Mouse (Mus musculus) intestine, embryonic 16.5 days (tissue): ENCODE results near the gene Plppr3. TPM values are rescaled to one million over a fixed set of nuclear protein-coding genes. Genes with fewer than 3 reads are reported as not detected.

ENCODE experiments used
- ATAC-seq: fragments of 200-750 bp; cut with Nextera tagmentation; 2 replicates; pipeline ENCODE4 v1.8.0; 2017; ENCODE audit warnings: moderate TSS enrichment, moderate library complexity
- H3K27ac ChIP-seq: fragments of 300-500 bp; sonication (generic); 2 replicates; pipeline ENCODE4 v1.5.1; 2014; ENCODE audit warnings: mild to moderate bottlenecking, low read length
- H3K27me3 ChIP-seq: fragments of 300-500 bp; sonication (generic); replicated peaks from 2 replicates; pipeline ENCODE4 v1.6.1; 2014; ENCODE audit warnings: low read length, control low read depth, mixed read lengths; ENCODE audit not compliant: control insufficient read depth, insufficient read depth
- H3K36me3 ChIP-seq: fragments of 300-500 bp; sonication (generic); 2 replicates; pipeline ENCODE4 v1.6.1; 2014; ENCODE audit warnings: low read length, control low read depth; ENCODE audit not compliant: control insufficient read depth, insufficient read depth
- H3K4me1 ChIP-seq: fragments of 300-500 bp; sonication (generic); 2 replicates; pipeline ENCODE4 v1.6.1; 2014; ENCODE audit warnings: low read length, control low read depth, mixed read lengths; ENCODE audit not compliant: control insufficient read depth, insufficient read depth
- H3K4me2 ChIP-seq: fragments of 300-500 bp; sonication (generic); 2 replicates; pipeline ENCODE4 v1.6.1; 2014; ENCODE audit warnings: low read depth, low read length, control low read depth
- H3K4me3 ChIP-seq: fragments of 300-500 bp; sonication (generic); 2 replicates; pipeline ENCODE4 v1.5.1; 2014; ENCODE audit warnings: mild to moderate bottlenecking, low read length
- H3K9ac ChIP-seq: fragments of 300-500 bp; sonication (generic); 2 replicates; pipeline ENCODE4 v1.6.1; 2014; ENCODE audit warnings: low read depth, low read length
- H3K9me3 ChIP-seq: fragments of 300-500 bp; sonication (generic); 2 replicates; pipeline ENCODE4 v1.6.1; 2016; ENCODE audit warnings: low read length, control low read depth; ENCODE audit not compliant: control insufficient read depth
- WGBS: fragments of 180-500 bp; shearing (Covaris S2); extraction: QIAGEN DNeasy Blood & Tissue Kit; methylation state at CpG from one replicate; pipeline ENCODE4 v1.1.7; 2014; 5-methylcytosine and 5-hydroxymethylcytosine counted together
- polyA plus RNA-seq: library from polyadenylated mRNA; unstranded; fragments of >200 nt; fragmentation: Nextera tagmentation; extraction: Ambion mirVana; gene quantifications from 2 replicates; pipeline ENCODE4 v1.2.1, GENCODE M21; 2015

The Plppr3 gene
- polyA plus RNA-seq, 1 experiment from 2014 or later: 28.2 TPM

GRCm38 (mm10) chr10:79834769-79835398 is 39.5 kb downstream of the Plppr3 start:
- Histone ChIP-seq H3K4me2 (no peak overlapping the region), H3K36me3 (no peaks in the 10 kb centered on the region), H3K4me3 (no peak overlapping the region), H3K9ac (no peak overlapping the region), H3K9me3 (peaks cover 3% of the 10 kb centered on the region; the same call in 1 of the 2 replicates), H3K27ac (peak overlapping the region; percentile 27; the same call in 1 of the 2 replicates), H3K4me1 (peaks cover 18% of the 10 kb centered on the region; the same call in 1 of the 2 replicates), H3K27me3 (no peaks in the 10 kb centered on the region)
- WGBS: 21% methylated on average over 9 of the region's 9 CpGs
- peak; percentile 57 for ATAC-seq

- Histone ChIP-seq H3K36me3 (no peaks in the 10 kb centered on the region), H3K27me3 (no peaks in the 10 kb centered on the region), H3K9me3 (peaks cover 3% of the 10 kb centered on the region; the same call in 1 of the 2 replicates), H3K9ac (0 out of 2 replicates have a peak overlapping the region, but pooled peaks have one; percentile 25), H3K4me3 (no peak overlapping the region), H3K27ac (no peak overlapping the region), H3K4me2 (no peak overlapping the region), H3K4me1 (peaks cover 18% of the 10 kb centered on the region; the same call in 1 of the 2 replicates)
- peak; percentile 33; the same call in 1 of the 2 replicates for ATAC-seq
- 64% methylated on average over 9 of the region's 9 CpGs for WGBS
Observed at GRCm38 (mm10) chr10:79832786-79833181, 41.6 kb downstream of the Plppr3 start.

DNA sequence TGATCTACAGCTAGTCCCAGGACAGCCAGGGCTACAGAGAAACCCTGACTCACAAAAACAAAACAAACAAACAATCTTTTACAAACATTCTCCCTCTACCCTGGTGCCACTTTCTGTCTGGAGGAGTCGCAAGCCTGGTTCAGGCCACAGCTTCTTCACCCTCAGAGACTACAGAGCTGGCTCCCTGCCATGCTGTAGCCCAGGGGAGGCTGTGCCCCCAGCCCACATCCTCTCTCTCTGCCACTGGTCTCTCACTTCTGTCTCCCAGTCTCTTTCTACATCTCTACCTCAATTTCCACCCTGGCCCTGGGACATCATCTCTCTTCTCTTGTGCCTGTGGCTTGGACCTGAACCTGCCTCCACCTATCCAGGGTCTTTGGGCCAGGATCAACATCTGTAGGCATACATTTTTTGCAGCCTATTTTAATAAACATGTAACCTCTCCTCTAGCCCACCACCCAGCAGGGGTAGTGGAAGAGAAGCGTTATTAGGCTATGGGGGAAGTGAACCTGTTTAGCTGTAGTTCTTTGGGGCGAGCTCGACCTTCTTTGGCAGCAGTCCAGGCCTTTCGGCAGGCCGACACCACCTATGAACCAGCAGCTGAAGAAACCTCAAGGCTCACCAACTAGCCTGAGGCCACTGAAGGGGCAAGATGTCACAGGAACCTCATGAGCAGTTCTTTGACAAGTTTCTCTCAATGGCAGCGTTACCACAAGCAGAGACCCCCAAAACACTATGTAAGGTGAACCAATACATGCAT is 42.2 kb downstream of the Plppr3 start:
- H3K36me3 ChIP-seq: no peaks in the 10 kb centered on the region
- peaks cover 3% of the 10 kb centered on the region; the same call in 1 of the 2 replicates for H3K9me3 ChIP-seq
- ATAC-seq: no peak
- WGBS: 66% methylated on average over 7 of the region's 7 CpGs
- 0 out of 2 replicates have a peak overlapping the region, but pooled peaks have one; percentile 25 for H3K9ac ChIP-seq
- H3K27ac ChIP-seq: 0 out of 2 replicates have a peak overlapping the region, but pooled peaks have one; percentile 26
- H3K4me3 ChIP-seq: no peak overlapping the region
- no peaks in the 10 kb centered on the region for H3K27me3 ChIP-seq
- peaks cover 18% of the 10 kb centered on the region; the same call in 1 of the 2 replicates for H3K4me1 ChIP-seq
- no peak overlapping the region for H3K4me2 ChIP-seq

DNA sequence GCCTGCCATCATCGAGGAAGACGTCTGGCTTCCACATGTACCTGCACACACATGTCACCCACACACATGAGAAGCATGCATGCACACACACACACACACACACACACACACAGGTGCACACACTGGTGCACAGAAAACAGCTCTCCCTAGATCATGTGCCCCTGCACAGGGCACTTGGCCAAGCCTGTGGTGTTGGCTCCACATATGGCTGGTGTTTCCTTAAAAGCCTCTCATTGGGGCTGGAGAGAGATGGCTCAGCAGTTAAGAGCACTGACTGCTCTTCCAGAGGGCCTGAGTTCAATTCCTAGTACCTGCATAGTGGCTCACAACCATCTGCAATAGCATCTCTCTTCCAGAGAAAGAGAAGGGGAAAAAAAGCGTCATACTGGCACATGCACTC is 42.9 kb downstream of the Plppr3 start:
- Histone ChIP-seq H3K9ac (no peak overlapping the region), H3K4me3 (no peak overlapping the region), H3K27me3 (no peaks in the 10 kb centered on the region), H3K9me3 (no peaks in the 10 kb centered on the region), H3K4me2 (no peak overlapping the region), H3K36me3 (no peaks in the 10 kb centered on the region), H3K4me1 (peaks cover 18% of the 10 kb centered on the region; the same call in 1 of the 2 replicates), H3K27ac (no peak overlapping the region)
- ATAC-seq: no peak
- 92% methylated on average over 3 of the region's 3 CpGs for WGBS

GRCm38 (mm10) chr10:79824413-79824812 is 50.0 kb downstream of the Plppr3 start:
- Histone ChIP-seq H3K27ac (peak overlapping the region; percentile 98), H3K27me3 (no peaks in the 10 kb centered on the region), H3K36me3 (no peaks in the 10 kb centered on the region), H3K9ac (peak overlapping the region; percentile 72), H3K4me3 (peak overlapping the region; percentile 46), H3K4me1 (peaks cover 12% of the 10 kb centered on the region), H3K9me3 (no peaks in the 10 kb centered on the region), H3K4me2 (peak overlapping the region; percentile 66)
- 38% methylated on average over 6 of the region's 6 CpGs for WGBS
- peak; percentile 69 for ATAC-seq

GRCm38 (mm10) chr10:79823011-79823410 is 51.4 kb downstream of the Plppr3 start:
- H3K9ac ChIP-seq: peak overlapping the region; percentile 72
- WGBS: 51% methylated on average over 6 of the region's 6 CpGs

DNA sequence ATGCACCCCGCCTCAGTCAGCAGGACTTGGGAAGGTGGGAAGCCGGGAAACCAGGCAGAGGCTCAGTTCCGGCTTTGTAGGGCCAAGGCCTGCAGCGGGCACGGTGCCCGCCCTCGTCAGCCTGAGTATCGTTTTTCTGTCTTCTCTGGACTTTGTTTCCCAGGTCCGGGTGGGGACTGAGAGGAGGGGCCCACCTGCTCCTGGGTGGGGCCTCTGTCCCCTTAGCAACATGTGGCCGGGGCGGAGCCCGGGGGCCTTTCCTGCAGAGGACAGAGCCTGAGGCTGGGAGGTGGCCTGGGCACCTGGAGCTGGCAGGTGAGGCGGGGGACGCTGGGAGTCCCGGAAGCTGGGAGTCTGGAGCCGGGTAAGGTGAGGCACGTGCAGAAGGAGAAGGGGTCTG is 52.1 kb downstream of the Plppr3 start:
- peak; percentile 82 for ATAC-seq
- peak overlapping the region; percentile 98 for H3K27ac ChIP-seq
- H3K9me3 ChIP-seq: no peaks in the 10 kb centered on the region
- H3K4me3 ChIP-seq: peak overlapping the region; percentile 46
- peaks cover 28% of the 10 kb centered on the region for H3K4me1 ChIP-seq
- no peaks in the 10 kb centered on the region for H3K36me3 ChIP-seq
- no peaks in the 10 kb centered on the region for H3K27me3 ChIP-seq
- peak overlapping the region; percentile 72 for H3K9ac ChIP-seq
- H3K4me2 ChIP-seq: peak overlapping the region; percentile 51
- WGBS: 27% methylated on average over 17 of the region's 17 CpGs

More at GRCm38 (mm10) chr10:79823011-79823410, 51.4 kb downstream of the Plppr3 start:
- H3K27me3 ChIP-seq: no peaks in the 10 kb centered on the region
- peak; percentile 73 for ATAC-seq
- peak overlapping the region; percentile 46 for H3K4me3 ChIP-seq
- H3K4me2 ChIP-seq: peak overlapping the region; percentile 39
- H3K27ac ChIP-seq: peak overlapping the region; percentile 98
- H3K36me3 ChIP-seq: no peaks in the 10 kb centered on the region
- peaks cover 24% of the 10 kb centered on the region for H3K4me1 ChIP-seq
- no peaks in the 10 kb centered on the region for H3K9me3 ChIP-seq

- no peak for ATAC-seq
- Histone ChIP-seq H3K4me1 (peaks cover 28% of the 10 kb centered on the region), H3K36me3 (no peaks in the 10 kb centered on the region), H3K9ac (peak overlapping the region; percentile 72), H3K27me3 (no peaks in the 10 kb centered on the region), H3K4me2 (peak overlapping the region; percentile 51), H3K9me3 (no peaks in the 10 kb centered on the region), H3K27ac (peak overlapping the region; percentile 92), H3K4me3 (peak overlapping the region; percentile 46)
- 73% methylated on average over 12 of the region's 12 CpGs for WGBS
Observed at GRCm38 (mm10) chr10:79821731-79822130, 52.7 kb downstream of the Plppr3 start.

- peaks cover 28% of the 10 kb centered on the region for H3K4me1 ChIP-seq
- peak within 1 kb of the TSS; percentile 92 for H3K27ac ChIP-seq
- H3K4me3 ChIP-seq: peak within 1 kb of the TSS; percentile 46
- WGBS: 52% methylated on average over 11 of the region's 11 CpGs
- no peaks in the 10 kb centered on the region for H3K9me3 ChIP-seq
- no peak; the same call in 1 of the 2 replicates for ATAC-seq
- peak within 1 kb of the TSS; percentile 72 for H3K9ac ChIP-seq
- H3K4me2 ChIP-seq: peak within 1 kb of the TSS; percentile 51
- no peaks in the 10 kb centered on the region for H3K27me3 ChIP-seq
- H3K36me3 ChIP-seq: no peaks in the 10 kb centered on the region
Observed at GRCm38 (mm10) chr10:79820782-79821181, 53.7 kb downstream of the Plppr3 start, which contains the start of gene Misp. Gene Misp (plus strand): TSS chr10:79820989.
